Mouse (Mus musculus): ENCODE data around the gene Vps45. TPM values are rescaled to one million over a fixed set of nuclear protein-coding genes. Genes with fewer than 3 reads are reported as not detected.
A peak's percentile ranks its signal among the peaks of the same experiment; 100 is the strongest.
"Not testable (repeated sequence)": the region's sequence is repeated elsewhere in the genome, so short reads cannot be mapped to it uniquely, and the experiment has no call there.

The Vps45 gene
- total and polyA plus RNA-seq, 3 experiments = 20.6 to 92.0 (median 28.9) TPM

GRCm38 (mm10) chr3:96051839-96052238, 6.4 kb downstream of the Vps45 start:
- H3K27ac ChIP-seq (ENCODE audit: control insufficient read depth, low read depth, low read length) = no peak overlapping the region
- no peaks in the 10 kb centered on the region for H3K27me3 ChIP-seq (ENCODE audit: control insufficient read depth in 1 of 2, insufficient read depth in 2 of 2, low read length in 2 of 2)
- peaks cover 0 to 10% of the 10 kb centered on the region in 2 experiments; a peak in 2 of 4 replicates for H3K36me3 ChIP-seq (ENCODE audit: control insufficient read depth in 1 of 2, insufficient read depth in 2 of 2, low read length in 2 of 2)
- no peak overlapping the region for H3K4me3 ChIP-seq (ENCODE audit: control insufficient read depth in 1 of 2, insufficient read depth in 1 of 2, low read depth in 2 of 2, low read length in 2 of 2)
- peak; percentile 86 for DNase-seq (ENCODE audit: low read depth, low spot score)
- H3K79me2 ChIP-seq (ENCODE audit: control insufficient read depth, insufficient read depth, low read length, poor library complexity) = no peaks in the 10 kb centered on the region; the same call in 1 of the 2 replicates
- H3K9me3 ChIP-seq (replicated peaks; ENCODE audit: insufficient read depth, low read length) = no peaks in the 10 kb centered on the region
- H3K9ac ChIP-seq (ENCODE audit: control insufficient read depth, low read depth, low read length, poor library complexity, severe bottlenecking) = no peak overlapping the region
- peaks cover 0 to 8% of the 10 kb centered on the region in 2 experiments; a peak in 2 of 4 replicates for H3K4me1 ChIP-seq (ENCODE audit: control insufficient read depth in 1 of 2, insufficient read depth in 2 of 2, low read length in 2 of 2)
- TF ChIP-seq SMC3 (IDR thresholded peaks at IDR 0.05; ENCODE audit: low read depth, low read length) (peak; percentile 97), RAD21 (IDR thresholded peaks at IDR 0.05; ENCODE audit: low read depth, low read length) (peak; percentile 100), BHLHE40 (IDR thresholded peaks at IDR 0.05; ENCODE audit: borderline replicate concordance, low read depth, low read length) (no peak), CTCF (IDR thresholded peaks at IDR 0.05 in 2 of 3, conservative IDR thresholded peaks at IDR 0.05 in 1 of 3; ENCODE audit: control insufficient read depth in 1 of 3, insufficient read depth in 1 of 3, low read depth in 2 of 3, low read length in 3 of 3, poor library complexity in 1 of 3, severe bottlenecking in 1 of 3) (peak in 2 of 3 experiments; percentile 99 to 100; a peak in 4 of 6 replicates), ZNF384 (IDR thresholded peaks at IDR 0.05; ENCODE audit: low read depth, low read length) (peak; percentile 67), CHD2 (IDR thresholded peaks at IDR 0.05; ENCODE audit: low read length) (no peak), POLR2AphosphoS5 (IDR thresholded peaks at IDR 0.05; ENCODE audit: borderline replicate concordance, low read depth, low read length) (no peak), ZC3H11A (IDR thresholded peaks at IDR 0.05; ENCODE audit: low read depth, low read length) (peak; percentile 97), SIN3A (IDR thresholded peaks at IDR 0.05; ENCODE audit: low read length) (peak; percentile 73)

GRCm38 (mm10) chr3:96051186-96051585, 7.1 kb downstream of the Vps45 start:
- H3K27me3 ChIP-seq (ENCODE audit: control insufficient read depth in 1 of 2, insufficient read depth in 2 of 2, low read length in 2 of 2) = no peaks in the 10 kb centered on the region
- H3K79me2 ChIP-seq (ENCODE audit: control insufficient read depth, insufficient read depth, low read length, poor library complexity) = no peaks in the 10 kb centered on the region
- no peak overlapping the region for H3K9ac ChIP-seq (ENCODE audit: control insufficient read depth, low read depth, low read length, poor library complexity, severe bottlenecking)
- no peaks in the 10 kb centered on the region for H3K9me3 ChIP-seq (replicated peaks; ENCODE audit: insufficient read depth, low read length)
- H3K4me3 ChIP-seq (ENCODE audit: control insufficient read depth in 1 of 2, insufficient read depth in 1 of 2, low read depth in 2 of 2, low read length in 2 of 2) = no peak overlapping the region
- TF ChIP-seq NRF1 (IDR thresholded peaks at IDR 0.05; ENCODE audit: insufficient read depth, low read depth, low read length, poor library complexity, severe bottlenecking) = no peak
- no peak for DNase-seq (ENCODE audit: low read depth, low spot score)
- H3K36me3 ChIP-seq (ENCODE audit: control insufficient read depth in 1 of 2, insufficient read depth in 2 of 2, low read length in 2 of 2) = peaks cover 0 to 5% of the 10 kb centered on the region in 2 experiments; a peak in 2 of 4 replicates
- H3K27ac ChIP-seq (ENCODE audit: control insufficient read depth, low read depth, low read length) = no peak overlapping the region
- H3K4me1 ChIP-seq (ENCODE audit: control insufficient read depth in 1 of 2, insufficient read depth in 2 of 2, low read length in 2 of 2) = 0 out of 4 replicates have a peak, but pooled peaks cover 0 to 2% of the 10 kb centered on the region in 2 experiments

- H3K79me2 ChIP-seq (ENCODE audit: control insufficient read depth, insufficient read depth, low read length, poor library complexity) = no peaks in the 10 kb centered on the region
- H3K27me3 ChIP-seq (ENCODE audit: control insufficient read depth in 1 of 2, insufficient read depth in 2 of 2, low read length in 2 of 2) = no peaks in the 10 kb centered on the region
- no peak for DNase-seq (ENCODE audit: low read depth, low spot score)
- H3K27ac ChIP-seq (ENCODE audit: control insufficient read depth, low read depth, low read length) = no peak overlapping the region
- no peaks in the 10 kb centered on the region for H3K4me1 ChIP-seq (ENCODE audit: control insufficient read depth in 1 of 2, insufficient read depth in 2 of 2, low read length in 2 of 2)
- no peaks in the 10 kb centered on the region for H3K9me3 ChIP-seq (replicated peaks; ENCODE audit: insufficient read depth, low read length)
- H3K9ac ChIP-seq (ENCODE audit: control insufficient read depth, low read depth, low read length, poor library complexity, severe bottlenecking) = no peak overlapping the region
- H3K4me3 ChIP-seq (ENCODE audit: control insufficient read depth in 1 of 2, insufficient read depth in 1 of 2, low read depth in 2 of 2, low read length in 2 of 2) = no peak overlapping the region
- peaks cover 0 to under 1% of the 10 kb centered on the region in 2 experiments; a peak in 2 of 4 replicates for H3K36me3 ChIP-seq (ENCODE audit: control insufficient read depth in 1 of 2, insufficient read depth in 2 of 2, low read length in 2 of 2)
- no peak for TF ChIP-seq CHD1 (IDR thresholded peaks at IDR 0.05; ENCODE audit: low read depth, low read length)
- no peak for TF ChIP-seq CTCF (IDR thresholded peaks at IDR 0.05 in 2 of 3, conservative IDR thresholded peaks at IDR 0.05 in 1 of 3; ENCODE audit: control insufficient read depth in 1 of 3, insufficient read depth in 1 of 3, low read depth in 2 of 3, low read length in 3 of 3, poor library complexity in 1 of 3, severe bottlenecking in 1 of 3)
- TF ChIP-seq NRF1 (IDR thresholded peaks at IDR 0.05; ENCODE audit: insufficient read depth, low read depth, low read length, poor library complexity, severe bottlenecking) = no peak
- TF ChIP-seq TAL1 (IDR thresholded peaks at IDR 0.05; ENCODE audit: low read length) = no peak
- no peak for TF ChIP-seq GABPA (IDR thresholded peaks at IDR 0.05; ENCODE audit: low read depth, low read length)
- no peak for TF ChIP-seq USF2 (IDR thresholded peaks at IDR 0.05; ENCODE audit: borderline replicate concordance in 1 of 2, insufficient read depth in 1 of 2, low read depth in 1 of 2, low read length in 2 of 2)
Measured at GRCm38 (mm10) chr3:96050779-96051178, 7.5 kb downstream of the Vps45 start.

GRCm38 (mm10) chr3:96044559-96044958, 13.7 kb downstream of the Vps45 start:
- not testable (repeated sequence) for H3K9me3 ChIP-seq (replicated peaks; ENCODE audit: insufficient read depth, low read length); H3K36me3 ChIP-seq (ENCODE audit: control insufficient read depth in 1 of 2, insufficient read depth in 2 of 2, low read length in 2 of 2); H3K4me1 ChIP-seq (ENCODE audit: control insufficient read depth in 1 of 2, insufficient read depth in 2 of 2, low read length in 2 of 2); H3K27ac ChIP-seq (ENCODE audit: control insufficient read depth, low read depth, low read length); H3K9ac ChIP-seq (ENCODE audit: control insufficient read depth, low read depth, low read length, poor library complexity, severe bottlenecking); H3K27me3 ChIP-seq (ENCODE audit: control insufficient read depth in 1 of 2, insufficient read depth in 2 of 2, low read length in 2 of 2); H3K4me3 ChIP-seq (ENCODE audit: control insufficient read depth in 1 of 2, insufficient read depth in 1 of 2, low read depth in 2 of 2, low read length in 2 of 2); H3K79me2 ChIP-seq (ENCODE audit: control insufficient read depth, insufficient read depth, low read length, poor library complexity); DNase-seq (ENCODE audit: low read depth, low spot score)
